Mouse (Mus musculus): ENCODE data around the gene Nebl. TPM values are rescaled to one million over a fixed set of nuclear protein-coding genes. Genes with fewer than 3 reads are reported as not detected.

Gene Nebl
- polyA plus RNA-seq, 1 experiment from 2014 or later: 337 TPM

GRCm38 (mm10) chr2:17396235-17396634 lies 335.0 kb downstream of the Nebl start:
- Histone ChIP-seq H3K27ac (ENCODE audit: poor library complexity, severe bottlenecking) (no peak overlapping the region), H3K9me3 (replicated peaks) (no peaks in the 10 kb centered on the region), H3K27me3 (replicated peaks) (no peaks in the 10 kb centered on the region), H3K4me2 (no peak overlapping the region), H3K36me3 (peaks cover 43% of the 10 kb centered on the region), H3K4me3 (no peak overlapping the region), H3K4me1 (replicated peaks) (no peaks in the 10 kb centered on the region), H3K9ac (no peak overlapping the region)
- 75% methylated on average over 5 of the region's 5 CpGs for WGBS
- no peak for ATAC-seq (ENCODE audit: insufficient number of reproducible peaks, low FRiP score)

- 80% methylated on average over 5 of the region's 5 CpGs for WGBS
- Histone ChIP-seq H3K4me1 (replicated peaks) (no peaks in the 10 kb centered on the region), H3K9ac (no peak overlapping the region), H3K27me3 (replicated peaks) (no peaks in the 10 kb centered on the region), H3K27ac (ENCODE audit: poor library complexity, severe bottlenecking) (no peak overlapping the region), H3K9me3 (replicated peaks) (no peaks in the 10 kb centered on the region), H3K36me3 (peaks cover 51% of the 10 kb centered on the region), H3K4me3 (no peak overlapping the region), H3K4me2 (no peak overlapping the region)
- ATAC-seq (ENCODE audit: insufficient number of reproducible peaks, low FRiP score): no peak
These were observed 339.9 kb downstream of the Nebl start for GRCm38 (mm10) chr2:17391389-17391788.

- H3K9me3 ChIP-seq (replicated peaks): no peaks in the 10 kb centered on the region
- no peaks in the 10 kb centered on the region for H3K4me1 ChIP-seq (replicated peaks)
- no peak for ATAC-seq (ENCODE audit: insufficient number of reproducible peaks, low FRiP score)
- no peak overlapping the region for H3K4me3 ChIP-seq
- H3K4me2 ChIP-seq: no peak overlapping the region
- peaks cover 53% of the 10 kb centered on the region for H3K36me3 ChIP-seq
- H3K9ac ChIP-seq: no peak overlapping the region
- WGBS: 76% methylated on average over 7 of the region's 7 CpGs
- no peak overlapping the region for H3K27ac ChIP-seq (ENCODE audit: poor library complexity, severe bottlenecking)
- H3K27me3 ChIP-seq (replicated peaks): no peaks in the 10 kb centered on the region
These were observed 340.6 kb downstream of the Nebl start for GRCm38 (mm10) chr2:17390513-17391200.

GRCm38 (mm10) chr2:17389886-17390285 lies 341.4 kb downstream of the Nebl start:
- H3K4me2 ChIP-seq: no peak overlapping the region
- no peaks in the 10 kb centered on the region for H3K4me1 ChIP-seq (replicated peaks)
- peaks cover 56% of the 10 kb centered on the region for H3K36me3 ChIP-seq
- H3K9me3 ChIP-seq (replicated peaks): no peaks in the 10 kb centered on the region
- no peak for ATAC-seq (ENCODE audit: insufficient number of reproducible peaks, low FRiP score)
- WGBS: 86% methylated on average over 2 of the region's 2 CpGs
- H3K27ac ChIP-seq (ENCODE audit: poor library complexity, severe bottlenecking): no peak overlapping the region
- H3K27me3 ChIP-seq (replicated peaks): no peaks in the 10 kb centered on the region
- no peak overlapping the region for H3K9ac ChIP-seq
- no peak overlapping the region for H3K4me3 ChIP-seq

- WGBS: 81% methylated on average over 4 of the region's 4 CpGs
- Histone ChIP-seq H3K4me2 (no peak overlapping the region), H3K36me3 (peaks cover 53% of the 10 kb centered on the region)
These were observed 341.9 kb downstream of the Nebl start for GRCm38 (mm10) chr2:17389379-17389778.

GRCm38 (mm10) chr2:17382227-17382626 lies 349.0 kb downstream of the Nebl start:
- ATAC-seq (ENCODE audit: insufficient number of reproducible peaks, low FRiP score): no peak
- H3K4me2 ChIP-seq: no peak overlapping the region
- WGBS: 91% methylated on average over 1 of the region's 1 CpGs
- H3K9ac ChIP-seq: no peak overlapping the region
- H3K9me3 ChIP-seq (replicated peaks): no peaks in the 10 kb centered on the region
- H3K4me3 ChIP-seq: no peak overlapping the region
- no peak overlapping the region for H3K27ac ChIP-seq (ENCODE audit: poor library complexity, severe bottlenecking)
- H3K27me3 ChIP-seq (replicated peaks): no peaks in the 10 kb centered on the region
- no peaks in the 10 kb centered on the region for H3K4me1 ChIP-seq (replicated peaks)
- peaks cover 43% of the 10 kb centered on the region for H3K36me3 ChIP-seq

More at GRCm38 (mm10) chr2:17389379-17389778, 341.9 kb downstream of the Nebl start:
- Histone ChIP-seq H3K27ac (ENCODE audit: poor library complexity, severe bottlenecking) (no peak overlapping the region), H3K4me3 (no peak overlapping the region), H3K4me1 (replicated peaks) (no peaks in the 10 kb centered on the region), H3K9ac (no peak overlapping the region), H3K27me3 (replicated peaks) (no peaks in the 10 kb centered on the region), H3K9me3 (replicated peaks) (no peaks in the 10 kb centered on the region)
- ATAC-seq (ENCODE audit: insufficient number of reproducible peaks, low FRiP score): no peak

- no peaks in the 10 kb centered on the region for H3K27me3 ChIP-seq (replicated peaks)
- WGBS: 78% methylated on average over 2 of the region's 2 CpGs
- ATAC-seq (ENCODE audit: insufficient number of reproducible peaks, low FRiP score): no peak
- no peak overlapping the region for H3K4me2 ChIP-seq
- H3K4me3 ChIP-seq: no peak overlapping the region
- H3K36me3 ChIP-seq: peaks cover 45% of the 10 kb centered on the region
- no peak overlapping the region for H3K27ac ChIP-seq (ENCODE audit: poor library complexity, severe bottlenecking)
- no peaks in the 10 kb centered on the region for H3K9me3 ChIP-seq (replicated peaks)
- H3K4me1 ChIP-seq (replicated peaks): no peaks in the 10 kb centered on the region
- H3K9ac ChIP-seq: no peak overlapping the region
These were observed 355.3 kb downstream of the Nebl start for GRCm38 (mm10) chr2:17375916-17376315.

GRCm38 (mm10) chr2:17365671-17366070 lies 365.6 kb downstream of the Nebl start:
- ATAC-seq (ENCODE audit: insufficient number of reproducible peaks, low FRiP score): no peak
- 0 out of 2 replicates have a peak overlapping the region, but pooled peaks have one; percentile 33 for H3K27ac ChIP-seq (ENCODE audit: poor library complexity, severe bottlenecking)
- no peaks in the 10 kb centered on the region for H3K27me3 ChIP-seq (replicated peaks)
- H3K4me3 ChIP-seq: no peak overlapping the region
- 30% methylated on average over 5 of the region's 5 CpGs for WGBS
- no peak overlapping the region for H3K9ac ChIP-seq
- no peaks in the 10 kb centered on the region for H3K9me3 ChIP-seq (replicated peaks)
- no peak overlapping the region for H3K4me2 ChIP-seq
- peaks cover 18% of the 10 kb centered on the region; the same call in 1 of the 2 replicates for H3K4me1 ChIP-seq (replicated peaks)
- peaks cover 42% of the 10 kb centered on the region for H3K36me3 ChIP-seq

DNA sequence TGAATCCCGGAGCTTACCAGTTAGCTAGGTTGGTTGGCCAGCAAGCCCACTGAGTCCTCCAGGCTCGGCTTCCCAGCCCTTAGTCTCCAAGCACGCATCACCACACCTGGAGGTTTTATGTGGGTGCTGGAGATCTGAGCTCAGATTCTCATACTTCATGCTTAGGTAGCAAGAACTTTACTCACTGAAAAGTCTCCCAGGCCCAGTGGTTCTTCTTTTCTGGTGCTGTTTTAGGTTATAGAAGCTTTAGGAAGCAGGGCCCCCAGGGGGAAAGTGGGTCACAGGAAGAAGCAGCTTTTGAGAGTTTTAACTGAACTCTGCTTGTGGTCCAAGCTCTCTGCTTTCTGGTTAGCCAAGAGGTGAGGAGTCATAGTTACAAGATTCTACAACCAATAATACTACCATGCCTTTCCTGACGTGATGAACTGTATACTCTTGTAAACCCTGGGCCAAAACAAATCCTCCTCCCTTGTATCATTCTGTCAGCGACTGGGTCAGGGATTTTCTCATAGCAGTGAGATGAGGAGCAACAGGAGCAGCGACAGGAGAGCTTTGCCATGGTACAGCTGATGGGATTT lies 366.2 kb downstream of the Nebl start:
- H3K27ac ChIP-seq (ENCODE audit: poor library complexity, severe bottlenecking): 0 out of 2 replicates have a peak overlapping the region, but pooled peaks have one; percentile 33
- no peak overlapping the region for H3K4me2 ChIP-seq
- WGBS: 64% methylated on average over 6 of the region's 6 CpGs
- no peaks in the 10 kb centered on the region for H3K27me3 ChIP-seq (replicated peaks)
- H3K9me3 ChIP-seq (replicated peaks): no peaks in the 10 kb centered on the region
- H3K4me3 ChIP-seq: no peak overlapping the region
- peaks cover 39% of the 10 kb centered on the region for H3K36me3 ChIP-seq
- no peak for ATAC-seq (ENCODE audit: insufficient number of reproducible peaks, low FRiP score)
- no peak overlapping the region for H3K9ac ChIP-seq
- H3K4me1 ChIP-seq (replicated peaks): peaks cover 18% of the 10 kb centered on the region; the same call in 1 of the 2 replicates

DNA sequence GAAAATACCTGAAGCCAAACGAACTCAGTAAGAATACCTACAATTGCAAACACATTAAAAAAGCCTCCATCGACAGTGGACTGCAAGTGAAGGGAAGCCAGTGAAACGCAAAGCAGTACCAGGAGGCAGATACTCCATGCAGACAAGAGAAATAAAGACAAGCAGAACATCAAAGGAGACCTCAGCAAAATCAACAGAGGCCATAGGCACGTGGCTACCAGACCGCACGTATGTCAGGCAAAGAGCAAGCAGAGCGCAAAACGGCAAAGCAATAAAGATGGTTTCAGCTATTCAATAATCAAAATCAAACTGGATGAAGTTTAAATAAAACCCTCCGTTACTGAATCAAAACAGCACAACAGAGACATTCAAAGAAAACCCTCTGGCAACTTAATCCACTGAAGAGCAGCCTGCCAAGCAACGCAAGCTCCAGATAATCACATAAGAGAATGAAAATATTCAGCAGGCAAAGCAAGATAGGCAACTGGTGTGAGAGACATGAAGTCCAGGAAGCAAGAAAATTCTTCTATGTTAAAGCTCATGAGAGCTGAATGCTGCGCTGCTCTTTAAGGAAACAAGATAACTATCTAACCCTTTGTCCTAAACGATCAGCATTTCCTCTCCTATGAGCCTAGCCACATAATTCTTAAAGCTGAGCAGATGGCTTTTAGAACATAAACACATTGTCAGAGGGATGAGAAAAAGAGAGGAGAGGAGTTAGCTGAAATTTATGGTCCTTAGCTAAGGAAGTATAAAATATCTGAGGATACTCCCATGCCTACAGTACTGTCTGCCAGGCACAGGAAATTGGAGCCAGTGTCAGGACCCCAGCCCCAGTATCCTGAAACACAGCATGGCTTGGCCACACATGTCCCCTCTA lies 367.7 kb downstream of the Nebl start:
- Histone ChIP-seq H3K4me1 (replicated peaks) (peaks cover 18% of the 10 kb centered on the region; the same call in 1 of the 2 replicates), H3K9me3 (replicated peaks) (no peaks in the 10 kb centered on the region), H3K27me3 (replicated peaks) (no peaks in the 10 kb centered on the region), H3K27ac (ENCODE audit: poor library complexity, severe bottlenecking) (no peak overlapping the region; the same call in 1 of the 2 replicates), H3K4me3 (no peak overlapping the region), H3K9ac (no peak overlapping the region), H3K36me3 (peaks cover 40% of the 10 kb centered on the region), H3K4me2 (no peak overlapping the region)
- ATAC-seq (ENCODE audit: insufficient number of reproducible peaks, low FRiP score): no peak
- 56% methylated on average over 12 of the region's 12 CpGs for WGBS

DNA sequence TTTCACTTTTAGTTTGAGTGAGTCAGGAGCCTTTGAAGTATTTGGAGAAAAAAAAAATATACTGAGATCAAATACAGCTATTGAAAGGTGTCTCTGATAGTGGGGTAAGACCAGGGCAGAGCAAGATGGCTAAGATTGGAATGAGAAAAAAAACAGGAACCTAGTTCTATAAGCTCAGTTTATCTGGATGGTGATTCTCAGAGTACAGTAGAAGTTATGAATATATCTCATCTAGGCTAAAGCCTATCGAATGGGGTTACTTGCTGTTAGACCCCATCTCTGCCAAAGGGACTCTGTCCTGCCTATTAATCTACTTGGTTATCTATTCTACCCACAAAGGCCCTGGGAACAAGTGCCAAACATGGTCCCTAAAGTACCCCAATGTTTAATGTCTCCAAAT lies 369.1 kb downstream of the Nebl start:
- H3K4me1 ChIP-seq (replicated peaks): peaks cover 18% of the 10 kb centered on the region; the same call in 1 of the 2 replicates
- H3K4me3 ChIP-seq: no peak overlapping the region
- no peaks in the 10 kb centered on the region for H3K27me3 ChIP-seq (replicated peaks)
- H3K27ac ChIP-seq (ENCODE audit: poor library complexity, severe bottlenecking): no peak overlapping the region
- no peaks in the 10 kb centered on the region for H3K9me3 ChIP-seq (replicated peaks)
- no peak for ATAC-seq (ENCODE audit: insufficient number of reproducible peaks, low FRiP score)
- H3K36me3 ChIP-seq: peaks cover 46% of the 10 kb centered on the region
- no peak overlapping the region for H3K9ac ChIP-seq
- no peak overlapping the region for H3K4me2 ChIP-seq
- WGBS: 82% methylated on average over 1 of the region's 1 CpGs

All from heart, embryonic 12.5 days (tissue).